ENCODE assay signal across 19 mouse cellular contexts in the genomic region with DNA sequence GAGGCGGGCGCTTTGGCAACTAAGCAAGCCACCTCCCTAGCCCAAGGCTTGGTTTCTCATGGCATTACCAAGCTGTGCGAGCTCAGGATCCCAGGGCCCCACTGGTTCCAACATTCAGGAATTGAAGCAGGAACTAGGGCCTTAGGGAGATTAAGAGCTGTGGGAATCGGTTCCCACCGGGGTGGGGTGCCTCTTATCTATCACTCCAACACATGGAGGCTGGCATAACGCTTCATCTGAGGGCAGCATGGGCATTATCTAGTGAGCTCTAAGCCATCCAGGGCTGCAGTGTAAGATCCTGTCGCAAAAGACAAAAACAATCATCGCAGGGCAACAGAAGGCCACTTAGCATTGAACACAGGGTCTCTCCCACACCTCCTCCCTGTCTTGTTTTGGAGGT. TPM values are rescaled to one million over a fixed set of nuclear protein-coding genes. Genes with fewer than 3 reads are reported as not detected.
DNase-seq lines count a peak whose midpoint lies in the region; ATAC-seq and TF ChIP-seq lines count a peak whose summit lies in the region.
"Had no signal": no experiment of that assay in that cellular context is flagged by ENCODE, and none has a peak within 500 bp of the region (broad histone marks: within the 10 kb centered on the region; RNA-seq: fewer than 3 reads in every experiment).

No protein-coding gene starts in this region.

- H3K9me3 ChIP-seq in MEL (replicated peaks; ENCODE audit: insufficient read depth, low read length), result no peaks in the 10 kb centered on the region
- H3K9me3 ChIP-seq in liver, embryonic 11.5 days (ENCODE audit: control insufficient read depth, low read length), result no peaks in the 10 kb centered on the region
- no peaks in the 10 kb centered on the region for H3K9me3 ChIP-seq in heart, embryonic 10.5 days
- H3K9me3 ChIP-seq: midbrain, embryonic 10.5 days had no signal

- peak; percentile 26 to 57; a peak in 2 of 4 replicates for TF ChIP-seq EP300 in MEL (IDR thresholded peaks at IDR 0.05; ENCODE audit: low read depth in 1 of 2, low read length in 2 of 2)

- DNase-seq in MEL (ENCODE audit: low read depth, low spot score), result peak; percentile 22
- DNase-seq in c-Kit-negative CD71-positive TER-119-positive erythroid progenitor cells, embryonic 14.5 days (ENCODE audit: low read depth, low spot score), result peak; percentile 62
- DNase-seq in liver, embryonic 11.5 days (ENCODE audit: low spot score), result no peak
- no peak for DNase-seq in heart, embryonic 10.5 days (ENCODE audit: low spot score)
- DNase-seq in thymus, postnatal 14 days, result no peak
- no peak for DNase-seq in layer of hippocampus, adult 11-12 months (ENCODE audit: low spot score)
- DNase-seq: adrenal gland, adult 2 months; cerebellum, adult 11 months; gastrocnemius, postnatal 25 days; heart, adult 2 months; kidney, adult 9 months; left cerebral cortex, postnatal 4 days had no signal

- peaks cover 13 to 14% of the 10 kb centered on the region in 2 experiments for H3K4me1 ChIP-seq in MEL (ENCODE audit: control insufficient read depth in 1 of 2, insufficient read depth in 2 of 2, low read length in 2 of 2)
- peaks cover 24% of the 10 kb centered on the region for H3K4me1 ChIP-seq in liver, embryonic 11.5 days (replicated peaks; ENCODE audit: control insufficient read depth, insufficient read depth, low read length)
- H3K4me1 ChIP-seq in heart, embryonic 10.5 days, result peaks cover 20% of the 10 kb centered on the region

- TF ChIP-seq CTCF in MEL (IDR thresholded peaks at IDR 0.05 in 2 of 3, conservative IDR thresholded peaks at IDR 0.05 in 1 of 3; ENCODE audit: control insufficient read depth in 1 of 3, insufficient read depth in 1 of 3, low read depth in 2 of 3, low read length in 3 of 3, poor library complexity in 1 of 3, severe bottlenecking in 1 of 3), result no peak

- TF ChIP-seq POLR2A in MEL (IDR thresholded peaks at IDR 0.05; ENCODE audit: control insufficient read depth in 1 of 2, insufficient read depth in 1 of 2, low read depth in 1 of 2, low read length in 2 of 2, poor library complexity in 1 of 2), result no peak

- H3K79me2 ChIP-seq in MEL (ENCODE audit: control insufficient read depth, insufficient read depth, low read length, poor library complexity), result no peaks in the 10 kb centered on the region

- WGBS in liver, embryonic 11.5 days, result 63% methylated on average over 8 of the region's 8 CpGs
- 73% methylated on average over 8 of the region's 8 CpGs for WGBS in heart, embryonic 10.5 days

- ATAC-seq in liver, embryonic 11.5 days (replicated peaks; ENCODE audit: low FRiP score), result no peak
- ATAC-seq in megakaryocyte progenitor cell, adult 5-6 weeks (replicated peaks; ENCODE audit: poor library complexity), result peak; percentile 35
- ATAC-seq: forebrain, embryonic 14.5 days had no signal

- TF ChIP-seq RAD21 in MEL (IDR thresholded peaks at IDR 0.05; ENCODE audit: low read depth, low read length), result no peak

- H3K27me3 ChIP-seq in MEL (ENCODE audit: control insufficient read depth in 1 of 2, insufficient read depth in 2 of 2, low read length in 2 of 2), result no peaks in the 10 kb centered on the region
- peaks cover 4% of the 10 kb centered on the region; the same call in 1 of the 2 replicates for H3K27me3 ChIP-seq in liver, embryonic 11.5 days (replicated peaks; ENCODE audit: control insufficient read depth, insufficient read depth, low read length)
- peaks cover 3% of the 10 kb centered on the region for H3K27me3 ChIP-seq in heart, embryonic 10.5 days (ENCODE audit: insufficient read depth, poor library complexity, severe bottlenecking)

- peaks cover 0 to 5% of the 10 kb centered on the region in 2 experiments; a peak in 2 of 4 replicates for H3K36me3 ChIP-seq in MEL (ENCODE audit: control insufficient read depth in 1 of 2, insufficient read depth in 2 of 2, low read length in 2 of 2)
- no peaks in the 10 kb centered on the region for H3K36me3 ChIP-seq in liver, embryonic 11.5 days (ENCODE audit: control insufficient read depth, insufficient read depth, low read length)
- H3K36me3 ChIP-seq in heart, embryonic 10.5 days, result no peaks in the 10 kb centered on the region
- H3K36me3 ChIP-seq: midbrain, embryonic 10.5 days had no signal

- no peak overlapping the region for H3K27ac ChIP-seq in MEL (ENCODE audit: control insufficient read depth, low read depth, low read length)
- H3K27ac ChIP-seq in liver, embryonic 11.5 days (ENCODE audit: low read depth, low read length), result peak overlapping the region; percentile 97
- no peak overlapping the region for H3K27ac ChIP-seq in heart, embryonic 10.5 days
- H3K27ac ChIP-seq: heart, adult 2 months; midbrain, embryonic 10.5 days had no signal

- H3K4me3 ChIP-seq in MEL (ENCODE audit: control insufficient read depth in 1 of 2, insufficient read depth in 1 of 2, low read depth in 2 of 2, low read length in 2 of 2), result no peak overlapping the region
- H3K4me3 ChIP-seq in liver, embryonic 11.5 days (ENCODE audit: low read depth, low read length), result no peak overlapping the region
- H3K4me3 ChIP-seq in heart, embryonic 10.5 days, result no peak overlapping the region
- H3K4me3 ChIP-seq: heart, adult 2 months; midbrain, embryonic 10.5 days had no signal

- no peak overlapping the region for H3K4me2 ChIP-seq in liver, embryonic 11.5 days

- no peak overlapping the region for H3K9ac ChIP-seq in MEL (ENCODE audit: control insufficient read depth, low read depth, low read length, poor library complexity, severe bottlenecking)
- H3K9ac ChIP-seq in liver, embryonic 11.5 days (ENCODE audit: low read depth, low read length), result no peak overlapping the region; the same call in 1 of the 2 replicates

TF ChIP-seq in MEL, 35 proteins besides CTCF, POLR2A, EP300 and RAD21:
- TF ChIP-seq USF1 (IDR thresholded peaks at IDR 0.05; ENCODE audit: low read depth, low read length) (no peak), ETS1 (IDR thresholded peaks at IDR 0.05; ENCODE audit: low read depth, low read length) (peak; percentile 31; the same call in 1 of the 2 replicates), NELFE (IDR thresholded peaks at IDR 0.05; ENCODE audit: low read depth, low read length) (no peak), JUND (IDR thresholded peaks at IDR 0.05; ENCODE audit: low read depth, low read length) (no peak), TAL1 (IDR thresholded peaks at IDR 0.05; ENCODE audit: low read length) (0 out of 2 replicates have a peak, but pooled peaks have one; percentile 21), ZC3H11A (IDR thresholded peaks at IDR 0.05; ENCODE audit: low read depth, low read length) (no peak), NRF1 (IDR thresholded peaks at IDR 0.05; ENCODE audit: insufficient read depth, low read depth, low read length, poor library complexity, severe bottlenecking) (no peak), ZMIZ1 (IDR thresholded peaks at IDR 0.05; ENCODE audit: low read depth, low read length) (no peak), MYB (IDR thresholded peaks at IDR 0.05; ENCODE audit: low read depth, low read length) (no peak), ELF1 (IDR thresholded peaks at IDR 0.05; ENCODE audit: low read depth, low read length) (no peak), MYC (IDR thresholded peaks at IDR 0.05; ENCODE audit: low read depth, low read length) (no peak), MXI1 (IDR thresholded peaks at IDR 0.05; ENCODE audit: low read depth, low read length) (0 out of 2 replicates have a peak, but pooled peaks have one; percentile 22), ZKSCAN1 (IDR thresholded peaks at IDR 0.05; ENCODE audit: low read depth, low read length) (no peak), RCOR1 (IDR thresholded peaks at IDR 0.05; ENCODE audit: low read depth, low read length) (no peak), SIN3A (IDR thresholded peaks at IDR 0.05; ENCODE audit: low read length) (no peak), BHLHE40 (IDR thresholded peaks at IDR 0.05; ENCODE audit: borderline replicate concordance, low read depth, low read length) (no peak), GATA1 (IDR thresholded peaks at IDR 0.05; ENCODE audit: low read depth, low read length) (no peak), TBP (IDR thresholded peaks at IDR 0.05; ENCODE audit: low read depth, low read length) (no peak), POLR2AphosphoS5 (IDR thresholded peaks at IDR 0.05; ENCODE audit: borderline replicate concordance, low read depth, low read length) (no peak)

RNA-seq across cellular contexts. Expression of gene Fabp3, which starts 13.9 kb away (rescaled TPM):
- total RNA-seq in MEL (2012; rRNA removed), result not detected in 2 replicates
- polyA plus RNA-seq in MEL (2012; ENCODE audit: insufficient read depth in 1 of 2, insufficient read length in 2 of 2, low read depth in 1 of 2, low replicate concordance in 2 of 2, missing spikeins in 1 of 2), result under 1 TPM in 1 of 2 experiments, not detected in 1; 0.60 TPM
- polyA plus RNA-seq in liver, embryonic 11.5 days (2014; fragmentation: Nextera tagmentation; extraction: Ambion mirVana), result 5.0 and 6.4 TPM in 2 replicates
- total RNA-seq in megakaryocyte progenitor cell, adult 5-6 weeks (2015), result not detected in 2 replicates
- total RNA-seq in megakaryocyte progenitor cell, adult 5-6 weeks (2017), result not detected in 2 replicates
- polyA plus RNA-seq in heart, embryonic 10.5 days (2016; fragmentation: Nextera tagmentation; extraction: Ambion mirVana), result 245 and 506 TPM in 2 replicates
- polyA plus RNA-seq: liver, adult 2 months had no signal

RNA-seq across cellular contexts. Expression of gene Gm10570, which starts 14.0 kb away (rescaled TPM):
- total RNA-seq in MEL (2012; rRNA removed), result not detected in 2 replicates
- not detected for polyA plus RNA-seq in MEL (2012; ENCODE audit: insufficient read depth in 1 of 2, insufficient read length in 2 of 2, low read depth in 1 of 2, low replicate concordance in 2 of 2, missing spikeins in 1 of 2)
- not detected in 2 replicates for polyA plus RNA-seq in liver, embryonic 11.5 days (2014; fragmentation: Nextera tagmentation; extraction: Ambion mirVana)
- total RNA-seq in megakaryocyte progenitor cell, adult 5-6 weeks (2015), result not detected in 2 replicates
- not detected in 2 replicates for total RNA-seq in megakaryocyte progenitor cell, adult 5-6 weeks (2017)
- 0.58 and 1.1 TPM in 2 replicates for polyA plus RNA-seq in heart, embryonic 10.5 days (2016; fragmentation: Nextera tagmentation; extraction: Ambion mirVana)
- total RNA-seq: adrenal gland, adult 2 months; gastrocnemius, postnatal 25 days; heart, adult 2 months; liver, adult 2 months had no signal
- polyA plus RNA-seq: C2C12; hindbrain, embryonic 11.5 days; liver, adult 2 months; midbrain, embryonic 10.5 days; neural tube, embryonic 11.5 days had no signal

RNA-seq across cellular contexts. Expression of gene Serinc2, which starts 15.5 kb away (rescaled TPM):
- total RNA-seq in MEL (2012; rRNA removed), result not detected in 2 replicates
- under 1 TPM in 1 of 2 experiments, not detected in 1; 0.21 TPM for polyA plus RNA-seq in MEL (2012; ENCODE audit: insufficient read depth in 1 of 2, insufficient read length in 2 of 2, low read depth in 1 of 2, low replicate concordance in 2 of 2, missing spikeins in 1 of 2)
- polyA plus RNA-seq in liver, embryonic 11.5 days (2014; fragmentation: Nextera tagmentation; extraction: Ambion mirVana), result 6.1 and 6.8 TPM in 2 replicates
- total RNA-seq in megakaryocyte progenitor cell, adult 5-6 weeks (2015), result 0.07 TPM in 1 of 2 replicates, not detected in the other
- not detected in 2 replicates for total RNA-seq in megakaryocyte progenitor cell, adult 5-6 weeks (2017)
- polyA plus RNA-seq in heart, embryonic 10.5 days (2016; fragmentation: Nextera tagmentation; extraction: Ambion mirVana), result 5.4 and 12.1 TPM in 2 replicates

Comparison
In these comparisons a context has a peak if more than half of its experiments do, and no peak if none do; other contexts are left out.
1. DNase-seq: peak in MEL (single experiment) and c-Kit-negative CD71-positive TER-119-positive erythroid progenitor cells, embryonic 14.5 days (single experiment); none in liver, embryonic 11.5 days (single experiment), heart, embryonic 10.5 days (single experiment), thymus, postnatal 14 days (single experiment) and layer of hippocampus, adult 11-12 months (single experiment).
2. RNA of gene Fabp3, which starts 13.9 kb away (polyA plus RNA-seq): 245 to 506 TPM in heart, embryonic 10.5 days; 5.0 to 6.4 TPM in liver, embryonic 11.5 days and 0.60 TPM in MEL; every median in the first group is over 10 times any median in the second.